Mouse (Mus musculus) kidney, postnatal 0 days (tissue): Measurements from ENCODE around the gene Stil. TPM values are rescaled to one million over a fixed set of nuclear protein-coding genes. Genes with fewer than 3 reads are reported as not detected.

ENCODE experiments used
- ATAC-seq: fragments of 200-750 bp; cut with Nextera tagmentation; replicated peaks from 2 replicates; pipeline ENCODE4 v1.8.0; 2017; ENCODE audit warnings: low read depth, moderate number of reproducible peaks, moderate TSS enrichment, moderate library complexity; ENCODE audit not compliant: low FRiP score
- DNase-seq: peaks from one replicate; pipeline ENCODE4 v3.0.0-alpha.2; 2016; ENCODE audit warnings: low spot score
- H3K27ac ChIP-seq: fragments of 300-500 bp; sonication (generic); 2 replicates; pipeline ENCODE4 v1.5.1; 2014; ENCODE audit warnings: mild to moderate bottlenecking
- H3K27me3 ChIP-seq: fragments of 300-500 bp; sonication (generic); 2 replicates; pipeline ENCODE4 v1.6.1; 2014; ENCODE audit warnings: low read length, mixed read lengths; ENCODE audit not compliant: insufficient read depth
- H3K36me3 ChIP-seq: fragments of 300-500 bp; sonication (generic); 2 replicates; pipeline ENCODE4 v1.6.1; 2014; ENCODE audit warnings: low read length, mixed read lengths; ENCODE audit not compliant: insufficient read depth
- H3K4me1 ChIP-seq: fragments of 300-500 bp; sonication (generic); replicated peaks from 2 replicates; pipeline ENCODE4 v1.6.1; 2014; ENCODE audit warnings: antibody characterized with exemption, low read length, mixed read lengths; ENCODE audit not compliant: insufficient read depth
- H3K4me2 ChIP-seq: fragments of 300-500 bp; sonication (generic); 2 replicates; pipeline ENCODE4 v1.6.1; 2014; ENCODE audit warnings: mild to moderate bottlenecking, low read length, moderate library complexity, mixed read lengths
- H3K4me3 ChIP-seq: fragments of 300-500 bp; sonication (generic); replicated peaks from 2 replicates; pipeline ENCODE4 v1.5.1; 2014; ENCODE audit warnings: low read depth, low read length
- H3K9ac ChIP-seq: fragments of 300-500 bp; sonication (generic); 2 replicates; pipeline ENCODE4 v1.6.1; 2014; ENCODE audit warnings: low read depth, low read length
- H3K9me3 ChIP-seq: fragments of 300-500 bp; sonication (generic); replicated peaks from 2 replicates; pipeline ENCODE4 v1.6.1; 2016; ENCODE audit warnings: low read length, inconsistent platforms, mixed read lengths
- CTCF ChIP-seq: IDR thresholded peaks from 2 replicates; pipeline ENCODE4 v1.5.1; 2016; ENCODE audit warnings: antibody characterized with exemption, low read depth, mild to moderate bottlenecking, moderate library complexity
- WGBS: fragments of 180-500 bp; shearing (Covaris S2); extraction: QIAGEN DNeasy Blood & Tissue Kit; methylation state at CpG from one replicate; pipeline ENCODE4 v1.1.7; 2014; 5-methylcytosine and 5-hydroxymethylcytosine counted together
- polyA plus RNA-seq: library from polyadenylated mRNA; unstranded; fragments of >200 nt; fragmentation: Nextera tagmentation; extraction: Ambion mirVana; gene quantifications from 2 replicates; pipeline ENCODE4 v1.2.1, GENCODE M21; 2015

Gene Stil
- polyA plus RNA-seq, 1 experiment from 2014 or later: 4.8 TPM

DNA sequence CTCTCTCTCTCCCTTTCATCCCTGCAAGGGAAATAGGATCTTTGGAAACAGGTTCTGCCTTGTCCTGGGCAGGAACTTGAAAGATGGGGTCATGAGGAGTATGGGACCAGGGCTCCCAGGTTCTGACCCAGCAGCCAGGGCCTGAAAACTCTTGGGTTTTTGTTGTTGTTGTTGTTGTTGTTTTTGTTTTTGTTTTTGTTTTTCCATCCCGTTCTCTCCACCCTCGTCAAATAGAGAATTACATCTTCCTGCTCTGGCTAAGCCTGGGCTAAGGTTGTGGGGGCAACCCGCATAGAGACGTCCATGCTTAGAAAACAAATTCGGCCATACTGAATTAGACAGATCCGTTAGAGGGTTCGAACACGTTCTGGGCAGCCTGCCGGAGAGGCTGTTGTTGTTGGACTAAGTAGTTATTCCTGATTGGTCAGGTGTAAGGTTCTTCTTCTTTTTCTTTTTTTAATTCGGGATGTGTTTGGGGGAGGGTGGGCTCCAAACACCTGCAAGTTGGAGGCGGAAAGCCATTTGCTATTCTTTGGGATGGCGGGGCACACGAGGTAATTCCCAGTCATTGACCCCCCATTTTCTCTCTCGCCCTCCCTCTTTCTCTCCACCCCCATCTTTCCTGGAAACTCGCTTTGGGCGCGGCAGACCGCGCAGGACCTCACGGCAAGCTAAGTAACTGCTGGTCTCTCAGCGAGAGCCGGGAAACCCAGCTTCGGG lies 59.1 kb downstream of the Stil start:
- Histone ChIP-seq H3K4me2 (peak overlapping the region; percentile 72), H3K27ac (peak overlapping the region; percentile 67), H3K27me3 (peaks cover 83% of the 10 kb centered on the region), H3K9me3 (no peaks in the 10 kb centered on the region), H3K9ac (0 out of 2 replicates have a peak overlapping the region, but pooled peaks have one; percentile 63), H3K36me3 (no peaks in the 10 kb centered on the region), H3K4me3 (peak overlapping the region; percentile 45), H3K4me1 (peaks cover 23% of the 10 kb centered on the region; the same call in 1 of the 2 replicates)
- no peak for TF ChIP-seq CTCF
- no peak for DNase-seq
- no peak for ATAC-seq
- WGBS: 4% methylated on average over 23 of the region's 23 CpGs

DNA sequence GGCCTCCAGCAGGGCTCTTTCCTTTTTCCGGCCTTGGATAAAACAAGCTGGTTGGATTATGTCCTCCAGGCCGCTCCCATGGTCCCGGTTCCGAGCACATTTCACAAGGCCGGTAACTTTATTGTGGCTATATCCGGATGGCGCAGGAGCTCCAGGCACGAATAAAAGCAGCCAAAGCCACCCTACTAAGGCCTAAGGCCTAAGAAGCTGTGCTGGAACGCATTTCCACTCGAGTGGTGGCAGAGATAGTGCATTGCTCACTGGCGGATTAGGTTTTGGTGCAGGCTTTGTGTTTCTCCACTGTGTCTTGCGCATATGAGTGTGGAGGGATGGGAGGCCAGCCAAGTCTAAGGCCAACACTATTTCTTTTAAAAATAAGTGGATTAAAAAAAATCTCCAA lies 59.9 kb downstream of the Stil start:
- ATAC-seq (no peak), DNase-seq (no peak)
- no peaks in the 10 kb centered on the region for H3K9me3 ChIP-seq
- H3K4me3 ChIP-seq: peak overlapping the region; percentile 21; the same call in 1 of the 2 replicates
- H3K9ac ChIP-seq: no peak overlapping the region
- no peaks in the 10 kb centered on the region for H3K36me3 ChIP-seq
- 0 out of 2 replicates have a peak overlapping the region, but pooled peaks have one; percentile 15 for H3K27ac ChIP-seq
- TF ChIP-seq CTCF: no peak
- peak overlapping the region; percentile 28 for H3K4me2 ChIP-seq
- 19% methylated on average over 12 of the region's 12 CpGs for WGBS
- peaks cover 85% of the 10 kb centered on the region for H3K27me3 ChIP-seq
- peaks cover 23% of the 10 kb centered on the region; the same call in 1 of the 2 replicates for H3K4me1 ChIP-seq

DNA sequence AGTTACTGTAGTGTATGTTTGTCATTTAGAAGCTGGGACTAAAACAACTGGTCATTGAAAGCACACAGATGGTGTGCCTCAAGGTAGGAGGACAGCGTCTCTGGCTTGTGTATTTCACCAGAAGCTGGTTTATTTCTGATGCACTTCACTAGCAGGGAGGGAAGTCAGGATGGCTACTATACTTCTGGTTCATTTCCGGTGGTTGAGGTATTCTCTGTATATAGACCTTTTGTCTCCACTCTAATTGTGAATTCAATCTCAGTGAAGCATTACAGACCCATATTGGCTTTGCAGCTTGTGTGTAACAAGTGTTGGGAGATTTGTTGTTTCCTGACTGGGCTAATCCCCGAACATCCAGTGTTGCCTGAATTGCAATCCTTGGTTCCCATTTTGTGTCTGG lies 60.8 kb downstream of the Stil start:
- Histone ChIP-seq H3K9ac (no peak overlapping the region), H3K9me3 (no peaks in the 10 kb centered on the region), H3K27ac (no peak overlapping the region), H3K4me3 (no peak overlapping the region), H3K27me3 (peaks cover 83% of the 10 kb centered on the region), H3K4me1 (peaks cover 23% of the 10 kb centered on the region; the same call in 1 of the 2 replicates), H3K4me2 (peak overlapping the region; percentile 28; the same call in 1 of the 2 replicates), H3K36me3 (no peaks in the 10 kb centered on the region)
- ATAC-seq (no peak), DNase-seq (no peak)
- 19% methylated on average over 3 of the region's 3 CpGs for WGBS
- TF ChIP-seq CTCF: no peak

DNA sequence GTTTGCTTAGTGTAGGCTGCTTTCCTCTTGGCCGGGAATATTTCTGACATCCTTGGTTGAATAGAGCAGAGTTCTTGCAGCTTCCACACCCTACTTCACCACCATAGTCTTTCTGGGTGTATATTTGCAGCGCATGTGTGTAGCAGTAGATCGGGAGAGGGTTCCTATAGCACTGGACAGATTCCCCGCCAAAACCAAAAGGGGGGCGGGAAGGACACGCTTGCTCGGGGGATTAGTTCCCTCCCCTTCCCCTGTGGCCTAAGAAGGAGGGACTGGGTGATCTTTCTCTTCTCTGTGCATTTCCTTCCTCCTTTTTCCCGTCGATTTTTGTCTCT lies 62.5 kb downstream of the Stil start:
- Histone ChIP-seq H3K27ac (no peak overlapping the region), H3K4me3 (peak overlapping the region; percentile 53), H3K4me2 (peak overlapping the region; percentile 97), H3K27me3 (peaks cover 77% of the 10 kb centered on the region), H3K36me3 (no peaks in the 10 kb centered on the region), H3K9ac (peak overlapping the region; percentile 43; the same call in 1 of the 2 replicates), H3K4me1 (peaks cover 14% of the 10 kb centered on the region; the same call in 1 of the 2 replicates), H3K9me3 (no peaks in the 10 kb centered on the region)
- no peak for TF ChIP-seq CTCF
- 1% methylated on average over 9 of the region's 9 CpGs for WGBS
- DNase-seq (no peak), ATAC-seq (no peak)

DNA sequence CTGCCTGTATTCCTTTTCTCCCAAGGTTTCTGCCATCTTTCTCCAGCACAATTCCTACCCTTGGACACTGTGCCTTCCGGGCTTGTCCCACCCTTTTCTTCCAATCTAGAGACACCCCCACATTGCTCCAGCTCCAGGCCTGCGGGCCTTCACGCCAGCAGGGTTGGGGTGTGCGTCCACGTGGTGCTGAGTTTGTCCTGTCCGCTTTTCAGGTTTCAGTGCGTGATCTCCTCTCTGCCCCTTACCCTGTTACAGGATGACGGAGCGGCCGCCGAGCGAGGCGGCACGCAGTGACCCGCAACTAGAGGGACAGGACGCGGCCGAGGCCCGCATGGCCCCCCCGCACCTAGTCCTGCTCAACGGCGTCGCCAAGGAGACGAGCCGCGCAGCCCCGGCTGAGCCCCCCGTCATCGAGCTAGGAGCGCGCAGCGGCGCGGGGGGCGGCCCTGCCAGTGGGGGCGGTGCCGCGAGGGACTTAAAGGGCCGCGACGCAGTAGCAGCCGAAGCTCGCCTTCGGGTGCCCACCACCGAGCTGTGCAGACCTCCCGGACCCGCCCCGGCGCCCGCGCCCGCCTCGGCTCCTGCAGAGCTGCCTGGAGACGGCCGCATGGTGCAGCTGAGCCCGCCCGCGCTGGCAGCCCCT lies 63.0 kb downstream of the Stil start:
- Histone ChIP-seq H3K4me1 (peaks cover 14% of the 10 kb centered on the region; the same call in 1 of the 2 replicates), H3K9me3 (no peaks in the 10 kb centered on the region), H3K4me3 (peak overlapping the region; percentile 53), H3K27me3 (peaks cover 73% of the 10 kb centered on the region), H3K4me2 (peak overlapping the region; percentile 97), H3K9ac (peak overlapping the region; percentile 43), H3K36me3 (no peaks in the 10 kb centered on the region), H3K27ac (no peak overlapping the region)
- under 1% methylated on average over 57 of the region's 58 CpGs for WGBS
- ATAC-seq (peak; percentile 77), DNase-seq (peak; percentile 30)
- TF ChIP-seq CTCF: no peak

DNA sequence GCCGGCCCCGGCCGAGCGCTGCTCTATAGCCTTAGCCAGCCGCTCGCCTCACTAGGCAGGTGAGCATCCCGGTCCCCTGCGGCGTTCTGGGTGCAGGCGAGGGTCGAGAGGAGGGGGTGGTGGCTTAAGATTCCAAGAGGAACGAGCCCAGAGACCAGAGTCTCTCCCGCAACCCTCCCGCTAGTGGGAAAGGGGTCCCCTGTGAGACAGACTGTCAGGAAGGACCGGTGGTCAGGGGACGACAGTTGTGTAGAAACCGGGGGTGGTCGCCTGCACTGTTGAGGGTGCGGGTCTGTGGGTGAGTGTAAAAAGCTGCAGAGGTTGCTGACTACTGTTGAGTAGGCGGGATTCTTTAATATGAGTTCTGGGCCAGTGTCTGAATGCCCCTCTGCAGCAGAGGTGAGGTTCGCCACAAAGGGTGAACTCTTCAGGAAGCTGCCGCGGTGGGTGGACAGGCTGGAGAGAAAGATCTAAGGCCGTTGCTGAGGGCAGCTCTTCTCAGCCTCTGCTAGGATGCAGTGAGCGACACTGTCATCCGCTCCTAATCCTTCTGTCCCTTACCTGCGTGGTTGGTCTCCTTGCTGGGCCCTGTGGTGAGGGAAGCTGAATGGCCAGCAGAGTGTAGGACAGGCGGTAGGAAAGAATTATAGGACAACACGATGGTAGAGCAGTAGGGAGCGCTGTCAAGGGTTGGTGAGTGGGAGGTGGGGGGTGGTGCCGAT lies 63.7 kb downstream of the Stil start:
- no peaks in the 10 kb centered on the region for H3K36me3 ChIP-seq
- no peak for DNase-seq
- no peaks in the 10 kb centered on the region for H3K9me3 ChIP-seq
- H3K9ac ChIP-seq: peak overlapping the region; percentile 43
- WGBS: 3% methylated on average over 31 of the region's 31 CpGs
- TF ChIP-seq CTCF: no peak
- no peak overlapping the region for H3K27ac ChIP-seq
- peaks cover 69% of the 10 kb centered on the region for H3K27me3 ChIP-seq
- H3K4me2 ChIP-seq: peak overlapping the region; percentile 97
- peaks cover 14% of the 10 kb centered on the region; the same call in 1 of the 2 replicates for H3K4me1 ChIP-seq
- ATAC-seq: 0 out of 2 replicates have a peak, but pooled peaks have one; percentile 21
- H3K4me3 ChIP-seq: peak overlapping the region; percentile 53
